Mouse (Mus musculus) myocyte (in vitro differentiated cells): ENCODE results near the gene Tdrd6. TPM values are rescaled to one million over a fixed set of nuclear protein-coding genes. Genes with fewer than 3 reads are reported as not detected.

Source experiments
- H3K27me3 ChIP-seq: one replicate; pipeline ENCODE4 v1.6.1; 2011; ENCODE audit not compliant: control insufficient read depth, insufficient read depth, insufficient read length
- H3K36me3 ChIP-seq: one replicate; pipeline ENCODE4 v1.6.1; 2011; ENCODE audit not compliant: control insufficient read depth, insufficient read depth
- H3K4me2 ChIP-seq: one replicate; pipeline ENCODE4 v1.6.1; 2011; ENCODE audit warnings: low read depth, control low read depth
- H3K4me3 ChIP-seq: one replicate; pipeline ENCODE4 v1.5.1; 2011; ENCODE audit warnings: mild to moderate bottlenecking, control low read depth, moderate library complexity
- H3K79me2 ChIP-seq: one replicate; pipeline ENCODE4 v1.6.1; 2011; ENCODE audit not compliant: control insufficient read depth, insufficient read depth
- H3ac ChIP-seq: one replicate; pipeline ENCODE4 v1.6.1; 2011; ENCODE audit not compliant: control insufficient read depth, insufficient read length
- CEBPB ChIP-seq: IDR thresholded peaks from 2 replicates; pipeline ENCODE4 v1.6.1; 2011; ENCODE audit warnings: mild to moderate bottlenecking, moderate library complexity; ENCODE audit not compliant: poor library complexity, insufficient read depth, severe bottlenecking
- E2F4 ChIP-seq: IDR thresholded peaks from one replicate; pipeline ENCODE4 v1.6.1; 2011; ENCODE audit warnings: mild to moderate bottlenecking, control low read depth, moderate library complexity; ENCODE audit not compliant: insufficient read depth
- MAX ChIP-seq: IDR thresholded peaks from one replicate; pipeline ENCODE4 v1.6.1; 2011; ENCODE audit warnings: low read depth, mild to moderate bottlenecking, control low read depth
- MYOD1 ChIP-seq, 3 experiments: IDR thresholded peaks; one replicate each; pipeline ENCODE4 v1.6.1; 2011; ENCODE audit warnings: control low read depth in 2 of 3, low read depth in 2 of 3, mild to moderate bottlenecking in 2 of 3, moderate library complexity in 1 of 3; ENCODE audit not compliant: insufficient read length in 2 of 3, control insufficient read depth in 1 of 3
- MYOG ChIP-seq, 3 experiments: IDR thresholded peaks; one replicate each; pipeline ENCODE4 v1.6.1; 2011; ENCODE audit warnings: control low read depth in 2 of 3, low read depth in 2 of 3, mild to moderate bottlenecking in 2 of 3; ENCODE audit not compliant: insufficient read length in 2 of 3, control insufficient read depth in 1 of 3, insufficient read depth in 1 of 3
- POLR2A ChIP-seq: IDR thresholded peaks from one replicate; pipeline ENCODE4 v1.6.1; 2011; ENCODE audit warnings: low read depth, mild to moderate bottlenecking, control low read depth, moderate library complexity; ENCODE audit not compliant: insufficient read length
- POLR2AphosphoS2 ChIP-seq: IDR thresholded peaks from one replicate; pipeline ENCODE4 v1.6.1; 2011; ENCODE audit warnings: low read depth, control low read depth; ENCODE audit not compliant: insufficient read length
- REST ChIP-seq: IDR thresholded peaks from one replicate; pipeline ENCODE4 v1.6.1; 2011; ENCODE audit warnings: mild to moderate bottlenecking, control low read depth, moderate library complexity; ENCODE audit not compliant: insufficient read depth, insufficient read length
- SRF ChIP-seq: IDR thresholded peaks from one replicate; pipeline ENCODE4 v1.6.1; 2011; ENCODE audit warnings: low read depth; ENCODE audit not compliant: control insufficient read depth, insufficient read length
- TCF12 ChIP-seq: IDR thresholded peaks from one replicate; pipeline ENCODE4 v1.6.1; 2011; ENCODE audit warnings: mild to moderate bottlenecking, control low read depth; ENCODE audit not compliant: poor library complexity, insufficient read depth, severe bottlenecking
- TCF3 ChIP-seq: IDR thresholded peaks from one replicate; pipeline ENCODE4 v1.6.1; 2011; ENCODE audit warnings: low read depth, control low read depth; ENCODE audit not compliant: insufficient read length
- USF1 ChIP-seq: IDR thresholded peaks from one replicate; pipeline ENCODE4 v1.6.1; 2011; ENCODE audit warnings: low read depth, mild to moderate bottlenecking, control low read depth, moderate library complexity
- polyA plus RNA-seq: library from polyadenylated mRNA; unstranded; fragments of >200 nt; fragmentation: generic; extraction: Trizol; gene quantifications from one replicate; pipeline ENCODE4 v1.2.1, GENCODE M21; 2012; ENCODE audit warnings: missing spikeins

Tdrd6 gene
- polyA plus RNA-seq, 1 experiment = 0.08 TPM

DNA sequence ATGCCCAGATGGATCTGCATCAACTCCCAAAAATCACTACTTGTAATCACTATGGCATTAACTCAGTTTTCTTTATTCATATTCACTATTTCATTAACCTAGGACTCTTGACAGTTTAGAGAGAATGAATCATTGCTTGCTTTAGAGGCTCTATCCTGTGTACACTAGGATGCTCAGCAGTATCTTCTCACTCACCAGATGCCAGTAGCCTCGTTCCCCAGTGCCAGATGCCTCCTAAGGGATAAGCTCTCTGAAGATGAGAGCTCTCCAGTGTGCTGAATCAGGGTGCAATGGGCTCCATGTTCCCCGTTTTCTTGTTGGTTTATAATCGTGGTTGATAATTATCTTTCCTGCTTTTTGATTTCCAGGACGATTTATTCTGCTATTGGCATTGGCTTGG lies 31.4 kb downstream of the Tdrd6 start:
- TF ChIP-seq POLR2A = no peak
- TF ChIP-seq REST = no peak
- no peak for TF ChIP-seq MYOG (IDR thresholded peaks at IDR 0.05; ENCODE audit: control insufficient read depth in 1 of 3, insufficient read depth in 1 of 3, insufficient read length in 2 of 3, low read depth in 2 of 3)
- no peak for TF ChIP-seq MAX
- no peak for TF ChIP-seq E2F4
- TF ChIP-seq SRF = no peak
- no peak for TF ChIP-seq TCF3
- TF ChIP-seq USF1 = no peak
- TF ChIP-seq TCF12 = no peak
- TF ChIP-seq MYOD1 (IDR thresholded peaks at IDR 0.05; ENCODE audit: control insufficient read depth in 1 of 3, insufficient read length in 2 of 3, low read depth in 2 of 3) = no peak
- no peak for TF ChIP-seq POLR2AphosphoS2
- no peak for TF ChIP-seq CEBPB
- Histone ChIP-seq H3ac (no peak overlapping the region), H3K27me3 (no peaks in the 10 kb centered on the region)

DNA sequence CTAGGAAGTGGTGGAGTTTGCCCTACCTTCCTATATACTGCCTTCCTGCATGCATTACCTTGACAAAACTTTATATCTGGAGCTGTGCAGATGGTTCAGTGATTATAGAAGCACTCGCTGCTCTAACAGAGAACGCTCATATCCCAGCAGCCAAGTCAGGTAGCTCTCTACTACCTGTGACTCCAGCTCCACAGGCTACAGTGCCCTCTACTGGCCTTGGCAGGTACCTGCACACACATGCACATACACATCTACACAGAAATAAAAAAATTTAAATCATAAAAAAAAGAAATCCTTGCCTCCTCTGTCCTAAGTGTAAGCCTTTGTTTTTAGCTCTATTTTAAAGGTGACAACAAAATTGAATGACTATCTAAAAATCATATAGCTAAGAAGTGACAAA lies 32.4 kb downstream of the Tdrd6 start:
- H3K4me3 ChIP-seq = no peak overlapping the region
- H3ac ChIP-seq = no peak overlapping the region
- TF ChIP-seq CEBPB = no peak
- TF ChIP-seq TCF3 = no peak
- no peak for TF ChIP-seq SRF
- TF ChIP-seq MYOD1 (IDR thresholded peaks at IDR 0.05; ENCODE audit: control insufficient read depth in 1 of 3, insufficient read length in 2 of 3, low read depth in 2 of 3) = no peak
- no peak for TF ChIP-seq REST
- TF ChIP-seq E2F4 = no peak
- no peak for TF ChIP-seq MYOG (IDR thresholded peaks at IDR 0.05; ENCODE audit: control insufficient read depth in 1 of 3, insufficient read depth in 1 of 3, insufficient read length in 2 of 3, low read depth in 2 of 3)
- no peak for TF ChIP-seq USF1
- TF ChIP-seq POLR2A = no peak
- TF ChIP-seq MAX = no peak
- no peak for TF ChIP-seq TCF12
- no peak for TF ChIP-seq POLR2AphosphoS2
- no peak overlapping the region for H3K4me2 ChIP-seq
- H3K36me3 ChIP-seq = no peaks in the 10 kb centered on the region
- H3K27me3 ChIP-seq = no peaks in the 10 kb centered on the region
- H3K79me2 ChIP-seq = no peaks in the 10 kb centered on the region

More for the DNA sequence above, 31.4 kb downstream of the Tdrd6 start:
- Histone ChIP-seq H3K36me3 (no peaks in the 10 kb centered on the region), H3K79me2 (no peaks in the 10 kb centered on the region), H3K4me3 (no peak overlapping the region), H3K4me2 (no peak overlapping the region)

DNA sequence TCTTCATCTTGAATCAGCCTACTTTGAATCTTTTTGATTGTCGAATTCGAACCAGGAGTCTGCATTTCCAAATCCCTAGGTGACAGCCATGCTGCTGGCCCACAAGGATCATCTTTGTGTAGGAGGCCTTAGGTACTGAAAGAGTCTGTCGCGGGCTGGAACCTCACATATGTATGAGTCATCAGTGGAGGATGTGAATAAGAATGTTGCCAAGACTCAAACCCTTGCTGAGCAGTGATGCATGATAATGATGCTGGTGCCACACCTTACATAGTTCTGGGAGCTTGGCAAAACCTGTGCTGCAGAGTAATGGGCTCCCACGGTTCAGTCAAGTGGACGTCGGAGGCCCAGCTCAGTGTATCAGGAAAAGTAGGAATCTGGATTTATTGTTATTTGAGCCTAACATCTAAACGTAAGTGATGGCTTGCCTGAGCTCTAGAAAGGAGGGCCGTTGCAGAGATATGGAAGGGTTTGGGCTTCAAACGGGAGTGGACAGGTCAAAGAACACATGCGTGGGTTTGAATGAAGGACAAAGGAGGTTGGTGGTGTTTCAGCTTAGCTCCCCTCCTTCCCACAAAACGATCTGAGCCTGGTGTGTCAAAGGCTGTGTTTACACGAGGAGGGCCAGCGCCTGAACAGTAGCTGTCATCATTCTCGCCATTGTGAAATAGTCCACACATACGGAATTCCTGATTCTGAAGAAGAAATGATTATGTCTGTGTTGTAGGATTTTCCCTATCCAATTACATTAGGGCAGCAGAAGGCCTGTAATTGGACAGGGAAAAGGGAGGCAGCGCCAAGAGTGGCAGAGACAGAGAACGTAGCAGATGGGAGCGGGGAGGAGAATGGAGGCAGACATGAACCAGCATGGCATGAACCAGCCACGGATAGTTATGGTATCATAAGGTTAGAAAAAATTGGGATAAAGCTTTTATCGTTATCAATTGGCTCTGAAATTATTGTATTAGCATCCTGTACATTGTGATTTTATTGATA lies 37.5 kb downstream of the Tdrd6 start:
- no peaks in the 10 kb centered on the region for H3K79me2 ChIP-seq
- no peak overlapping the region for H3K4me3 ChIP-seq
- no peaks in the 10 kb centered on the region for H3K36me3 ChIP-seq
- no peaks in the 10 kb centered on the region for H3K27me3 ChIP-seq
- no peak overlapping the region for H3K4me2 ChIP-seq
- TF ChIP-seq E2F4 (no peak), USF1 (no peak), TCF3 (no peak), CEBPB (no peak), MYOD1 (IDR thresholded peaks at IDR 0.05; ENCODE audit: control insufficient read depth in 1 of 3, insufficient read length in 2 of 3, low read depth in 2 of 3) (no peak), TCF12 (no peak), SRF (no peak), POLR2A (no peak), MYOG (IDR thresholded peaks at IDR 0.05; ENCODE audit: control insufficient read depth in 1 of 3, insufficient read depth in 1 of 3, insufficient read length in 2 of 3, low read depth in 2 of 3) (no peak), POLR2AphosphoS2 (no peak), MAX (no peak), REST (no peak)
- H3ac ChIP-seq = no peak overlapping the region

DNA sequence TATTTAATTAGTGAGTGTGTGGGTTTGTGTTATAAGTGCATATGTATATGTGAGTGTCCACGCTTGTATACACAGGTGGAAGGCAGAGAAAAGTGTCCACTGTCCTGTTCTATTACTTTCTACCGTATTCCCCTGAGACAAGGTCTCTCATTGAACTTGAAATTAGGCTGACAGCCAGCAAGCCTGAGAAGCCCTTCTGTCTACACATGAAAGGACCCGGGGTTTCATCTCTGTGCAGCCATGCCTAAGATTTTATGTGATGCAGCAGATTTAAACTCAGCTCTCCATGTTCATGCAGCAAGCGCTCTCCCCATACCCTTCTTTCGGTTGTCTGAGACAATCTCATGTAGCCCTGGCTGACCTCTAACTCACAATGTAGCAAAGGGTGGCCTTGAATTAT lies 39.6 kb downstream of the Tdrd6 start:
- H3K27me3 ChIP-seq = no peaks in the 10 kb centered on the region
- H3K79me2 ChIP-seq = no peaks in the 10 kb centered on the region
- no peak overlapping the region for H3K4me3 ChIP-seq
- H3ac ChIP-seq = no peak overlapping the region
- TF ChIP-seq E2F4 (no peak), CEBPB (no peak), MYOD1 (IDR thresholded peaks at IDR 0.05; ENCODE audit: control insufficient read depth in 1 of 3, insufficient read length in 2 of 3, low read depth in 2 of 3) (no peak), TCF3 (no peak), REST (no peak), SRF (no peak), MYOG (IDR thresholded peaks at IDR 0.05; ENCODE audit: control insufficient read depth in 1 of 3, insufficient read depth in 1 of 3, insufficient read length in 2 of 3, low read depth in 2 of 3) (no peak), POLR2A (no peak), USF1 (no peak), POLR2AphosphoS2 (no peak), MAX (no peak), TCF12 (no peak)
- H3K4me2 ChIP-seq = no peak overlapping the region
- no peaks in the 10 kb centered on the region for H3K36me3 ChIP-seq
